Mouse (Mus musculus) thymus, adult 2 months (tissue): ENCODE data around the gene Tas2r143. TPM values are rescaled to one million over a fixed set of nuclear protein-coding genes. Genes with fewer than 3 reads are reported as not detected.
A peak's percentile ranks its signal among the peaks of the same experiment; 100 is the strongest.

ENCODE experiments used
- DNase-seq: peaks from one replicate; pipeline ENCODE4 v3.0.0; 2021
- H3K27ac ChIP-seq: fragments of 200-500 bp; 2 replicates; pipeline ENCODE4 v1.5.1; 2012; ENCODE audit warnings: low read length, control low read depth; ENCODE audit not compliant: control insufficient read depth, insufficient read depth
- H3K27me3 ChIP-seq: fragments of 200-500 bp; 2 replicates; pipeline ENCODE4 v1.6.1; 2012; ENCODE audit warnings: mild to moderate bottlenecking, low read length, moderate library complexity, mixed read lengths; ENCODE audit not compliant: control insufficient read depth, insufficient read depth
- H3K36me3 ChIP-seq: fragments of 200-500 bp; 2 replicates; pipeline ENCODE4 v1.6.1; 2012; ENCODE audit warnings: mild to moderate bottlenecking, low read length, moderate library complexity; ENCODE audit not compliant: control insufficient read depth, insufficient read depth
- H3K4me1 ChIP-seq: fragments of 200-500 bp; replicated peaks from 2 replicates; pipeline ENCODE4 v1.6.1; 2012; ENCODE audit warnings: low read length; ENCODE audit not compliant: control insufficient read depth, insufficient read depth
- H3K4me3 ChIP-seq: fragments of 200-500 bp; 2 replicates; pipeline ENCODE4 v1.5.1; 2012; ENCODE audit warnings: mild to moderate bottlenecking, low read length, control low read depth, moderate library complexity; ENCODE audit not compliant: control insufficient read depth, insufficient read depth
- CTCF ChIP-seq: fragments of 200-500 bp; IDR thresholded peaks from 2 replicates; pipeline ENCODE4 v1.5.1; 2012; ENCODE audit warnings: mild to moderate bottlenecking, control low read depth, low read length, moderate library complexity, borderline replicate concordance; ENCODE audit not compliant: control insufficient read depth, poor library complexity, insufficient read depth; ENCODE audit errors: extremely low read depth
- POLR2A ChIP-seq: fragments of 200-500 bp; IDR thresholded peaks from 2 replicates; pipeline ENCODE4 v1.6.1; 2012; ENCODE audit warnings: mild to moderate bottlenecking, low read length, control low read depth, moderate library complexity; ENCODE audit not compliant: control insufficient read depth, poor library complexity, insufficient read depth; ENCODE audit errors: extremely low read depth
- WGBS: fragments of 180-500 bp; shearing (Covaris S2); methylation state at CpG from one replicate; pipeline ENCODE4 v1.1.7; 2018; 5-methylcytosine and 5-hydroxymethylcytosine counted together
- polyA plus RNA-seq: library from polyadenylated mRNA; depleted of rRNA; stranded (reverse); fragments of >200 nt; gene quantifications from 2 replicates; pipeline ENCODE4 v1.2.3, GENCODE M21; 2012

Tas2r143 gene
- polyA plus RNA-seq, 1 experiment = 0.55 TPM

- H3K4me3 ChIP-seq = no peak overlapping the region
- 97% methylated on average over 6 of the region's 6 CpGs for WGBS
- no peaks in the 10 kb centered on the region for H3K27me3 ChIP-seq
- no peaks in the 10 kb centered on the region for H3K4me1 ChIP-seq
- no peak for DNase-seq
- H3K27ac ChIP-seq = no peak overlapping the region
- H3K36me3 ChIP-seq = no peaks in the 10 kb centered on the region
- no peak for TF ChIP-seq POLR2A
- no peak for TF ChIP-seq CTCF
Observed at GRCm38 (mm10) chr6:42365215-42365614, 34.8 kb upstream of the Tas2r143 start.

- Histone ChIP-seq H3K4me1 (peaks cover 3% of the 10 kb centered on the region), H3K27me3 (no peaks in the 10 kb centered on the region), H3K36me3 (no peaks in the 10 kb centered on the region), H3K27ac (no peak overlapping the region), H3K4me3 (no peak overlapping the region)
- no peak for TF ChIP-seq POLR2A
- TF ChIP-seq CTCF = no peak
- 96% methylated on average over 3 of the region's 3 CpGs for WGBS
- no peak for DNase-seq
Observed at GRCm38 (mm10) chr6:42369870-42370269, 30.2 kb upstream of the Tas2r143 start.

- 86% methylated on average over 4 of the region's 4 CpGs for WGBS
- peaks cover 3% of the 10 kb centered on the region for H3K4me1 ChIP-seq
- no peaks in the 10 kb centered on the region for H3K27me3 ChIP-seq
- H3K36me3 ChIP-seq = no peaks in the 10 kb centered on the region
- TF ChIP-seq POLR2A (no peak), CTCF (no peak)
- no peak overlapping the region for H3K27ac ChIP-seq
- DNase-seq = no peak
- H3K4me3 ChIP-seq = no peak overlapping the region
Observed at GRCm38 (mm10) chr6:42370630-42371363, 29.2 kb upstream of the Tas2r143 start.

GRCm38 (mm10) chr6:42372001-42372400, 28.0 kb upstream of the Tas2r143 start:
- no peak overlapping the region for H3K27ac ChIP-seq
- no peak overlapping the region for H3K4me3 ChIP-seq
- WGBS = 88% methylated on average over 3 of the region's 3 CpGs
- H3K27me3 ChIP-seq = no peaks in the 10 kb centered on the region
- peaks cover 3% of the 10 kb centered on the region for H3K4me1 ChIP-seq
- no peak for DNase-seq
- no peaks in the 10 kb centered on the region for H3K36me3 ChIP-seq
- TF ChIP-seq CTCF (no peak), POLR2A (no peak)

GRCm38 (mm10) chr6:42372421-42372815, 27.6 kb upstream of the Tas2r143 start:
- Histone ChIP-seq H3K27ac (no peak overlapping the region), H3K36me3 (no peaks in the 10 kb centered on the region), H3K4me1 (peaks cover 3% of the 10 kb centered on the region), H3K4me3 (0 out of 2 replicates have a peak overlapping the region, but pooled peaks have one; percentile 27), H3K27me3 (no peaks in the 10 kb centered on the region)
- no peak for DNase-seq
- 89% methylated on average over 9 of the region's 9 CpGs for WGBS
- TF ChIP-seq CTCF (no peak), POLR2A (no peak)

GRCm38 (mm10) chr6:42372816-42373547, 27.1 kb upstream of the Tas2r143 start, which contains the start of gene Epha1:
TSS of gene Epha1 (minus strand) at chr6:42373268.
- Histone ChIP-seq H3K4me3 (peak within 1 kb of the TSS; percentile 27), H3K36me3 (no peaks in the 10 kb centered on the region), H3K4me1 (peaks cover 3% of the 10 kb centered on the region), H3K27me3 (no peaks in the 10 kb centered on the region), H3K27ac (no peak within 1 kb of the TSS)
- DNase-seq = peak; percentile 71
- WGBS = 4% methylated on average over 36 of the region's 36 CpGs
- TF ChIP-seq POLR2A = no peak
- TF ChIP-seq CTCF = no peak
